Mouse (Mus musculus) adrenal gland, postnatal 14 days (tissue): ENCODE results near the gene H2al1a. TPM values are rescaled to one million over a fixed set of nuclear protein-coding genes. Genes with fewer than 3 reads are reported as not detected.

Experiments
- DNase-seq: peaks from one replicate; pipeline ENCODE4 v3.0.0; 2021; ENCODE audit warnings: mixed read lengths
- total RNA-seq: library from RNA; stranded (reverse); gene quantifications from 2 replicates; pipeline ENCODE4 v1.2.3, GENCODE M21; 2021

The H2al1a gene
- total RNA-seq, 1 experiment from 2014 or later = not detected

GRCm38 (mm10) chrX:11345762-11346161 lies 46.7 kb downstream of the H2al1a start:
- DNase-seq = no peak

GRCm38 (mm10) chrX:11346756-11347155 lies 47.7 kb downstream of the H2al1a start:
- DNase-seq = no peak

Other genes starting within 250 kb of the H2al1a start
- gene H2al1b, start 3.2 kb downstream of the H2al1a start, total RNA-seq = not detected in 2 replicates
- not detected in 2 replicates for gene H2al1c, start 6.4 kb downstream of the H2al1a start, total RNA-seq
- gene H2al1d, start 9.6 kb downstream of the H2al1a start, total RNA-seq = not detected in 2 replicates
- not detected in 2 replicates for gene H2al1e, start 12.7 kb downstream of the H2al1a start, total RNA-seq
- gene H2al1f, start 15.9 kb downstream of the H2al1a start, total RNA-seq = not detected in 2 replicates
- not detected in 2 replicates for gene H2al1g, start 19.0 kb downstream of the H2al1a start, total RNA-seq
- gene H2al1h, start 22.2 kb downstream of the H2al1a start, total RNA-seq = not detected in 2 replicates
- not detected in 2 replicates for gene H2al1i, start 25.4 kb downstream of the H2al1a start, total RNA-seq
- not detected in 2 replicates for gene H2al1j, start 28.6 kb downstream of the H2al1a start, total RNA-seq